In genomic region chr12:111809762-111810161, GRCm38 (mm10) we compare ENCODE assay signal across 8 mouse cellular contexts. TPM values are rescaled to one million over a fixed set of nuclear protein-coding genes. Genes with fewer than 3 reads are reported as not detected.
DNase-seq lines count a peak whose midpoint lies in the region; ATAC-seq and TF ChIP-seq lines count a peak whose summit lies in the region.

No protein-coding gene starts in this region.

- peak overlapping the region; percentile 62 for H3K9ac ChIP-seq in heart, embryonic 13.5 days
- H3K9ac ChIP-seq in kidney, postnatal 0 days (ENCODE audit: low read depth, low read length), result peak overlapping the region; percentile 35; the same call in 1 of the 2 replicates
- peak overlapping the region; percentile 26; the same call in 1 of the 2 replicates for H3K9ac ChIP-seq in liver, embryonic 13.5 days
- peak overlapping the region; percentile 13; the same call in 1 of the 2 replicates for H3K9ac ChIP-seq in stomach, postnatal 0 days (ENCODE audit: low read length)

- WGBS in heart, embryonic 13.5 days, result 7% methylated on average over 9 of the region's 9 CpGs
- WGBS in kidney, postnatal 0 days, result 4% methylated on average over 9 of the region's 9 CpGs
- 7% methylated on average over 9 of the region's 9 CpGs for WGBS in liver, embryonic 13.5 days (ENCODE audit: insufficient replicate concordance)
- 3% methylated on average over 9 of the region's 9 CpGs for WGBS in stomach, postnatal 0 days

- no peaks in the 10 kb centered on the region for H3K27me3 ChIP-seq in heart, embryonic 13.5 days (replicated peaks)
- no peaks in the 10 kb centered on the region for H3K27me3 ChIP-seq in kidney, postnatal 0 days (ENCODE audit: insufficient read depth, low read length)
- no peaks in the 10 kb centered on the region for H3K27me3 ChIP-seq in liver, embryonic 13.5 days
- H3K27me3 ChIP-seq in stomach, postnatal 0 days (ENCODE audit: control insufficient read depth, insufficient read depth, low read length), result no peaks in the 10 kb centered on the region

- no peak for TF ChIP-seq POLR2A in brain, embryonic 14.5 days (IDR thresholded peaks at IDR 0.05; ENCODE audit: borderline replicate concordance, extremely low read depth, insufficient read depth, insufficient read length, poor library complexity, severe bottlenecking)

- peak; percentile 44 to 47 for DNase-seq in B cell, adult 2 months
- peak; percentile 88 for DNase-seq in brain, embryonic 14.5 days (ENCODE audit: low read depth)
- peak; percentile 55 for DNase-seq in fibroblast of lung, adult 2 months (ENCODE audit: low read depth)
- peak; percentile 84 for DNase-seq in kidney, postnatal 0 days (ENCODE audit: low spot score)
- DNase-seq in liver, embryonic 13.5 days, result peak; percentile 65
- peak; percentile 5 to 33 for DNase-seq in natural killer cell, adult 2 months (ENCODE audit: low spot score in 2 of 2)
- DNase-seq in stomach, postnatal 0 days (ENCODE audit: low spot score), result peak; percentile 96

- no peak overlapping the region for H3K4me3 ChIP-seq in heart, embryonic 13.5 days
- H3K4me3 ChIP-seq in kidney, postnatal 0 days (replicated peaks; ENCODE audit: low read depth, low read length), result no peak overlapping the region
- no peak overlapping the region for H3K4me3 ChIP-seq in liver, embryonic 13.5 days (replicated peaks)
- no peak overlapping the region for H3K4me3 ChIP-seq in stomach, postnatal 0 days (ENCODE audit: low read depth, low read length)

- peaks cover 28% of the 10 kb centered on the region for H3K4me1 ChIP-seq in heart, embryonic 13.5 days
- peaks cover 16% of the 10 kb centered on the region; the same call in 1 of the 2 replicates for H3K4me1 ChIP-seq in kidney, postnatal 0 days (replicated peaks; ENCODE audit: insufficient read depth, low read length)
- peaks cover 52% of the 10 kb centered on the region for H3K4me1 ChIP-seq in liver, embryonic 13.5 days (replicated peaks)
- peaks cover 2% of the 10 kb centered on the region; the same call in 1 of the 2 replicates for H3K4me1 ChIP-seq in stomach, postnatal 0 days (replicated peaks; ENCODE audit: control insufficient read depth, insufficient read depth)

- TF ChIP-seq EP300 in stomach, postnatal 0 days (optimal IDR thresholded peaks at IDR 0.05), result no peak

- peaks cover 47% of the 10 kb centered on the region for H3K36me3 ChIP-seq in heart, embryonic 13.5 days
- peaks cover 30% of the 10 kb centered on the region for H3K36me3 ChIP-seq in kidney, postnatal 0 days (ENCODE audit: insufficient read depth, low read length)
- peaks cover 68% of the 10 kb centered on the region for H3K36me3 ChIP-seq in liver, embryonic 13.5 days
- peaks cover 16% of the 10 kb centered on the region for H3K36me3 ChIP-seq in stomach, postnatal 0 days (ENCODE audit: control insufficient read depth, insufficient read depth, low read length)

- H3K9me3 ChIP-seq in heart, embryonic 13.5 days, result no peaks in the 10 kb centered on the region
- H3K9me3 ChIP-seq in kidney, postnatal 0 days (replicated peaks; ENCODE audit: low read length), result no peaks in the 10 kb centered on the region
- H3K9me3 ChIP-seq in liver, embryonic 13.5 days (replicated peaks), result no peaks in the 10 kb centered on the region
- H3K9me3 ChIP-seq in stomach, postnatal 0 days (ENCODE audit: control insufficient read depth, low read length), result no peaks in the 10 kb centered on the region

- TF ChIP-seq CTCF in brain, embryonic 14.5 days (IDR thresholded peaks at IDR 0.05; ENCODE audit: borderline replicate concordance, extremely low read depth, insufficient read depth, insufficient read length), result no peak
- TF ChIP-seq CTCF in kidney, postnatal 0 days (IDR thresholded peaks at IDR 0.05; ENCODE audit: low read depth), result peak; percentile 45
- TF ChIP-seq CTCF in stomach, postnatal 0 days (IDR thresholded peaks at IDR 0.05; ENCODE audit: low read depth), result peak; percentile 63

- H3K4me2 ChIP-seq in heart, embryonic 13.5 days, result no peak overlapping the region
- H3K4me2 ChIP-seq in kidney, postnatal 0 days (ENCODE audit: low read length), result peak overlapping the region; percentile 23; the same call in 1 of the 2 replicates
- peak overlapping the region; percentile 15; the same call in 1 of the 2 replicates for H3K4me2 ChIP-seq in liver, embryonic 13.5 days
- peak overlapping the region; percentile 9; the same call in 1 of the 2 replicates for H3K4me2 ChIP-seq in stomach, postnatal 0 days (replicated peaks; ENCODE audit: low read depth)

- ATAC-seq in heart, embryonic 13.5 days (ENCODE audit: extremely low read depth, insufficient number of reproducible peaks, low FRiP score, low TSS enrichment), result no peak
- peak; percentile 57 for ATAC-seq in kidney, postnatal 0 days (replicated peaks; ENCODE audit: low FRiP score, low read depth)
- no peak for ATAC-seq in liver, embryonic 13.5 days (ENCODE audit: low read depth)
- peak; percentile 76 for ATAC-seq in stomach, postnatal 0 days (ENCODE audit: low FRiP score, low TSS enrichment)

- H3K27ac ChIP-seq in heart, embryonic 13.5 days (replicated peaks), result peak overlapping the region; percentile 53
- H3K27ac ChIP-seq in kidney, postnatal 0 days, result peak overlapping the region; percentile 57
- peak overlapping the region; percentile 53 for H3K27ac ChIP-seq in liver, embryonic 13.5 days
- H3K27ac ChIP-seq in stomach, postnatal 0 days (replicated peaks), result peak overlapping the region; percentile 67

RNA-seq across cellular contexts. Expression of gene Xrcc3, which starts 3.9 kb away (rescaled TPM):
- 7.6 and 9.3 TPM in 2 replicates for polyA plus RNA-seq in brain, embryonic 14.5 days (2012; rRNA removed)
- polyA plus RNA-seq in heart, embryonic 13.5 days (2015; fragmentation: Nextera tagmentation; extraction: Ambion mirVana), result 6.0 and 7.0 TPM in 2 replicates
- polyA plus RNA-seq in kidney, postnatal 0 days (2015; fragmentation: Nextera tagmentation; extraction: Ambion mirVana), result 6.3 and 6.9 TPM in 2 replicates
- polyA plus RNA-seq in liver, embryonic 13.5 days (2015; fragmentation: Nextera tagmentation; extraction: Ambion mirVana), result 3.9 and 5.1 TPM in 2 replicates
- 1.8 and 3.2 TPM in 2 replicates for polyA plus RNA-seq in stomach, postnatal 0 days (2015; fragmentation: Nextera tagmentation; extraction: Ambion mirVana)

RNA-seq across cellular contexts. Expression of gene Zfyve21, which starts 4.2 kb away (rescaled TPM):
- polyA plus RNA-seq in brain, embryonic 14.5 days (2012; rRNA removed), result 27.9 and 39.7 TPM in 2 replicates
- polyA plus RNA-seq in heart, embryonic 13.5 days (2015; fragmentation: Nextera tagmentation; extraction: Ambion mirVana), result 74.6 and 85.2 TPM in 2 replicates
- polyA plus RNA-seq in kidney, postnatal 0 days (2015; fragmentation: Nextera tagmentation; extraction: Ambion mirVana), result 117 and 118 TPM in 2 replicates
- 53.3 and 54.7 TPM in 2 replicates for polyA plus RNA-seq in liver, embryonic 13.5 days (2015; fragmentation: Nextera tagmentation; extraction: Ambion mirVana)
- 72.0 and 72.4 TPM in 2 replicates for polyA plus RNA-seq in stomach, postnatal 0 days (2015; fragmentation: Nextera tagmentation; extraction: Ambion mirVana)

RNA-seq across cellular contexts. Expression of gene Klc1, which starts 51.1 kb away (rescaled TPM):
- 500 and 599 TPM in 2 replicates for polyA plus RNA-seq in brain, embryonic 14.5 days (2012; rRNA removed)
- 95.2 and 103 TPM in 2 replicates for polyA plus RNA-seq in heart, embryonic 13.5 days (2015; fragmentation: Nextera tagmentation; extraction: Ambion mirVana)
- 52.6 and 61.3 TPM in 2 replicates for polyA plus RNA-seq in kidney, postnatal 0 days (2015; fragmentation: Nextera tagmentation; extraction: Ambion mirVana)
- 22.5 and 24.0 TPM in 2 replicates for polyA plus RNA-seq in liver, embryonic 13.5 days (2015; fragmentation: Nextera tagmentation; extraction: Ambion mirVana)
- polyA plus RNA-seq in stomach, postnatal 0 days (2015; fragmentation: Nextera tagmentation; extraction: Ambion mirVana), result 55.7 and 56.7 TPM in 2 replicates

Comparison
In these comparisons a context has a peak if more than half of its experiments do, and no peak if none do; other contexts are left out.
1. DNase-seq: peak in every context shown above with its lines; median percentile 96 in stomach, postnatal 0 days; 88 in brain, embryonic 14.5 days; 84 in kidney, postnatal 0 days; 65 in liver, embryonic 13.5 days; 55 in fibroblast of lung, adult 2 months; 46 in B cell, adult 2 months; 19 in natural killer cell, adult 2 months.
2. ATAC-seq: peak in kidney, postnatal 0 days (single experiment) and stomach, postnatal 0 days (single experiment); none in heart, embryonic 13.5 days (single experiment) and liver, embryonic 13.5 days (single experiment).
3. Peak in every context shown above with its lines, with median percentiles within 50 percentile points of each other: H3K27ac ChIP-seq and H3K9ac ChIP-seq.